Mouse (Mus musculus): ENCODE data around the gene Mpzl1. TPM values are rescaled to one million over a fixed set of nuclear protein-coding genes. Genes with fewer than 3 reads are reported as not detected.
A peak's percentile ranks its signal among the peaks of the same experiment; 100 is the strongest.

Mpzl1 gene
- total RNA-seq, 1 experiment, result 60.1 TPM

- Histone ChIP-seq H3K4me3 (ENCODE audit: insufficient read depth in 1 of 2, low read depth in 1 of 2, low read length in 2 of 2, poor library complexity in 1 of 2, severe bottlenecking in 1 of 2) (no peak overlapping the region), H3K27ac (ENCODE audit: insufficient read depth, low read depth, low read length, poor library complexity, severe bottlenecking) (no peak overlapping the region), H3K9me3 (ENCODE audit: control insufficient read depth, insufficient read depth, low read depth, low read length) (no peaks in the 10 kb centered on the region), H3K4me1 (ENCODE audit: control insufficient read depth in 2 of 2, insufficient read depth in 2 of 2, low read length in 2 of 2, poor library complexity in 1 of 2) (peaks cover 2 to 11% of the 10 kb centered on the region in 2 experiments; a peak in 2 of 4 replicates), H3K9ac (ENCODE audit: insufficient read depth, low read depth, low read length, poor library complexity, severe bottlenecking) (no peak overlapping the region), H3K36me3 (ENCODE audit: control insufficient read depth, insufficient read depth, low read length, poor library complexity, severe bottlenecking) (no peaks in the 10 kb centered on the region)
- TF ChIP-seq ZNF384 (IDR thresholded peaks at IDR 0.05; ENCODE audit: low read depth, low read length) (no peak), HCFC1 (IDR thresholded peaks at IDR 0.05; ENCODE audit: borderline replicate concordance, insufficient read depth, low read length) (no peak), CHD2 (IDR thresholded peaks at IDR 0.05; ENCODE audit: low read depth, low read length) (no peak), MAFK (IDR thresholded peaks at IDR 0.05; ENCODE audit: insufficient read depth, low read depth, low read length) (no peak), ZC3H11A (IDR thresholded peaks at IDR 0.05; ENCODE audit: borderline replicate concordance, low read depth, low read length) (no peak)
- in situ Hi-C loops (cut with MboI; ENCODE audit: low sequenced_read_pairs in 2 of 2, unreplicated experiment in 2 of 2), result no loop called here
- no peak for DNase-seq (ENCODE audit: low read depth, low spot score)
Observed at GRCm38 (mm10) chr1:165651158-165651557, 16.8 kb upstream of the Mpzl1 start.

- H3K9ac ChIP-seq (ENCODE audit: insufficient read depth, low read depth, low read length, poor library complexity, severe bottlenecking), result no peak overlapping the region
- no peak for DNase-seq (ENCODE audit: low read depth, low spot score)
- H3K36me3 ChIP-seq (ENCODE audit: control insufficient read depth, insufficient read depth, low read length, poor library complexity, severe bottlenecking), result no peaks in the 10 kb centered on the region
- H3K4me3 ChIP-seq (ENCODE audit: insufficient read depth in 1 of 2, low read depth in 1 of 2, low read length in 2 of 2, poor library complexity in 1 of 2, severe bottlenecking in 1 of 2), result no peak overlapping the region
- TF ChIP-seq MAFK (IDR thresholded peaks at IDR 0.05; ENCODE audit: insufficient read depth, low read depth, low read length), result no peak
- no peak overlapping the region for H3K27ac ChIP-seq (ENCODE audit: insufficient read depth, low read depth, low read length, poor library complexity, severe bottlenecking)
- no peaks in the 10 kb centered on the region for H3K9me3 ChIP-seq (ENCODE audit: control insufficient read depth, insufficient read depth, low read depth, low read length)
- in situ Hi-C loops (cut with MboI; ENCODE audit: low sequenced_read_pairs in 2 of 2, unreplicated experiment in 2 of 2), result no loop called here
- H3K4me1 ChIP-seq (ENCODE audit: control insufficient read depth in 2 of 2, insufficient read depth in 2 of 2, low read length in 2 of 2, poor library complexity in 1 of 2), result no peaks in the 10 kb centered on the region; a peak in 1 of 4 replicates
Observed at GRCm38 (mm10) chr1:165645102-165645501, 10.8 kb upstream of the Mpzl1 start.

- in situ Hi-C loops (cut with MboI; ENCODE audit: low sequenced_read_pairs in 2 of 2, unreplicated experiment in 2 of 2), result no loop called here
Observed at GRCm38 (mm10) chr1:165643735-165644134, 9.4 kb upstream of the Mpzl1 start.

GRCm38 (mm10) chr1:165642780-165643311, 8.5 kb upstream of the Mpzl1 start:
- no peaks in the 10 kb centered on the region for H3K9me3 ChIP-seq (ENCODE audit: control insufficient read depth, insufficient read depth, low read depth, low read length)
- H3K4me1 ChIP-seq (ENCODE audit: control insufficient read depth in 2 of 2, insufficient read depth in 2 of 2, low read length in 2 of 2, poor library complexity in 1 of 2), result no peaks in the 10 kb centered on the region; a peak in 1 of 4 replicates
- TF ChIP-seq ZC3H11A (IDR thresholded peaks at IDR 0.05; ENCODE audit: borderline replicate concordance, low read depth, low read length) (no peak), CHD2 (IDR thresholded peaks at IDR 0.05; ENCODE audit: low read depth, low read length) (no peak), HCFC1 (IDR thresholded peaks at IDR 0.05; ENCODE audit: borderline replicate concordance, insufficient read depth, low read length) (no peak), MAFK (IDR thresholded peaks at IDR 0.05; ENCODE audit: insufficient read depth, low read depth, low read length) (no peak), ZNF384 (IDR thresholded peaks at IDR 0.05; ENCODE audit: low read depth, low read length) (no peak)
- H3K36me3 ChIP-seq (ENCODE audit: control insufficient read depth, insufficient read depth, low read length, poor library complexity, severe bottlenecking), result no peaks in the 10 kb centered on the region
- no peak for DNase-seq (ENCODE audit: low read depth, low spot score)
- H3K9ac ChIP-seq (ENCODE audit: insufficient read depth, low read depth, low read length, poor library complexity, severe bottlenecking), result peak overlapping the region; percentile 90
- H3K4me3 ChIP-seq (ENCODE audit: insufficient read depth in 1 of 2, low read depth in 1 of 2, low read length in 2 of 2, poor library complexity in 1 of 2, severe bottlenecking in 1 of 2), result peak overlapping the region; percentile 57 to 81
- no peak overlapping the region for H3K27ac ChIP-seq (ENCODE audit: insufficient read depth, low read depth, low read length, poor library complexity, severe bottlenecking)
- in situ Hi-C loops (cut with MboI; ENCODE audit: low sequenced_read_pairs in 2 of 2, unreplicated experiment in 2 of 2), result no loop called here

More at GRCm38 (mm10) chr1:165643735-165644134, 9.4 kb upstream of the Mpzl1 start:
- no peaks in the 10 kb centered on the region for H3K36me3 ChIP-seq (ENCODE audit: control insufficient read depth, insufficient read depth, low read length, poor library complexity, severe bottlenecking)
- TF ChIP-seq MAFK (IDR thresholded peaks at IDR 0.05; ENCODE audit: insufficient read depth, low read depth, low read length) (no peak), ZC3H11A (IDR thresholded peaks at IDR 0.05; ENCODE audit: borderline replicate concordance, low read depth, low read length) (no peak), HCFC1 (IDR thresholded peaks at IDR 0.05; ENCODE audit: borderline replicate concordance, insufficient read depth, low read length) (no peak), CHD2 (IDR thresholded peaks at IDR 0.05; ENCODE audit: low read depth, low read length) (no peak), ZNF384 (IDR thresholded peaks at IDR 0.05; ENCODE audit: low read depth, low read length) (no peak)
- H3K4me3 ChIP-seq (ENCODE audit: insufficient read depth in 1 of 2, low read depth in 1 of 2, low read length in 2 of 2, poor library complexity in 1 of 2, severe bottlenecking in 1 of 2), result no peak overlapping the region
- DNase-seq (ENCODE audit: low read depth, low spot score), result no peak
- H3K9ac ChIP-seq (ENCODE audit: insufficient read depth, low read depth, low read length, poor library complexity, severe bottlenecking), result no peak overlapping the region
- no peaks in the 10 kb centered on the region; a peak in 1 of 4 replicates for H3K4me1 ChIP-seq (ENCODE audit: control insufficient read depth in 2 of 2, insufficient read depth in 2 of 2, low read length in 2 of 2, poor library complexity in 1 of 2)
- no peaks in the 10 kb centered on the region for H3K9me3 ChIP-seq (ENCODE audit: control insufficient read depth, insufficient read depth, low read depth, low read length)
- H3K27ac ChIP-seq (ENCODE audit: insufficient read depth, low read depth, low read length, poor library complexity, severe bottlenecking), result no peak overlapping the region

Data from ES-E14 (cell line).